Mouse (Mus musculus): ENCODE measurements around the gene Kncn. TPM values are rescaled to one million over a fixed set of nuclear protein-coding genes. Genes with fewer than 3 reads are reported as not detected.

Kncn gene
- polyA plus RNA-seq, 1 experiment from 2014 or later: 0.07 TPM

GRCm38 (mm10) chr4:115885846-115886245, 1.6 kb downstream of the Kncn start:
- Histone ChIP-seq H3K36me3 (no peaks in the 10 kb centered on the region), H3K27ac (replicated peaks) (no peak overlapping the region; the same call in 1 of the 2 replicates), H3K4me1 (peaks cover 48% of the 10 kb centered on the region), H3K27me3 (ENCODE audit: low read depth, poor library complexity, severe bottlenecking) (peaks cover 29% of the 10 kb centered on the region), H3K9me3 (replicated peaks) (no peaks in the 10 kb centered on the region), H3K4me3 (no peak overlapping the region)
- no peak for DNase-seq (ENCODE audit: low spot score)
- WGBS: 87% methylated on average over 3 of the region's 3 CpGs

GRCm38 (mm10) chr4:115886875-115887274, 2.7 kb downstream of the Kncn start:
- Histone ChIP-seq H3K9me3 (replicated peaks) (no peaks in the 10 kb centered on the region), H3K27ac (replicated peaks) (no peak overlapping the region), H3K27me3 (ENCODE audit: low read depth, poor library complexity, severe bottlenecking) (peaks cover 39% of the 10 kb centered on the region), H3K4me3 (no peak overlapping the region), H3K36me3 (no peaks in the 10 kb centered on the region), H3K4me1 (peaks cover 42% of the 10 kb centered on the region)
- 63% methylated on average over 1 of the region's 1 CpGs for WGBS
- no peak for DNase-seq (ENCODE audit: low spot score)

- Histone ChIP-seq H3K27me3 (ENCODE audit: low read depth, poor library complexity, severe bottlenecking) (peaks cover 70% of the 10 kb centered on the region), H3K4me3 (peak overlapping the region; percentile 55), H3K27ac (replicated peaks) (peak overlapping the region; percentile 68), H3K4me1 (peaks cover 16% of the 10 kb centered on the region), H3K9me3 (replicated peaks) (no peaks in the 10 kb centered on the region), H3K36me3 (no peaks in the 10 kb centered on the region)
- no peak for DNase-seq (ENCODE audit: low spot score)
- 8% methylated on average over 6 of the region's 6 CpGs for WGBS
These were observed 5.9 kb downstream of the Kncn start for GRCm38 (mm10) chr4:115890066-115890465.

- no peaks in the 10 kb centered on the region for H3K9me3 ChIP-seq (replicated peaks)
- no peaks in the 10 kb centered on the region for H3K36me3 ChIP-seq
- 1% methylated on average over 31 of the region's 31 CpGs for WGBS
- peaks cover 19% of the 10 kb centered on the region for H3K4me1 ChIP-seq
- DNase-seq (ENCODE audit: low spot score): peak; percentile 43
- peaks cover 75% of the 10 kb centered on the region for H3K27me3 ChIP-seq (ENCODE audit: low read depth, poor library complexity, severe bottlenecking)
- peak within 1 kb of the TSS; percentile 55 for H3K4me3 ChIP-seq
- H3K27ac ChIP-seq (replicated peaks): peak within 1 kb of the TSS; percentile 68
These were observed 6.4 kb downstream of the Kncn start, which contains the start of gene 6430628N08Rik for GRCm38 (mm10) chr4:115890553-115890952. Gene 6430628N08Rik, plus strand, starts transcription at chr4:115890665.

GRCm38 (mm10) chr4:115894281-115894680, 10.1 kb downstream of the Kncn start:
- no peak for DNase-seq (ENCODE audit: low spot score)
- Histone ChIP-seq H3K4me3 (no peak overlapping the region), H3K4me1 (peaks cover 47% of the 10 kb centered on the region), H3K9me3 (replicated peaks) (no peaks in the 10 kb centered on the region), H3K27me3 (ENCODE audit: low read depth, poor library complexity, severe bottlenecking) (peaks cover 100% of the 10 kb centered on the region), H3K36me3 (no peaks in the 10 kb centered on the region), H3K27ac (replicated peaks) (no peak overlapping the region)
- WGBS: 9% methylated on average over 3 of the region's 3 CpGs

GRCm38 (mm10) chr4:115897901-115898631, 13.9 kb downstream of the Kncn start:
- no peaks in the 10 kb centered on the region for H3K36me3 ChIP-seq

GRCm38 (mm10) chr4:115902816-115903215, 18.6 kb downstream of the Kncn start:
- WGBS: 21% methylated on average over 5 of the region's 5 CpGs
- Histone ChIP-seq H3K4me1 (peaks cover 60% of the 10 kb centered on the region), H3K27me3 (ENCODE audit: low read depth, poor library complexity, severe bottlenecking) (peaks cover 98% of the 10 kb centered on the region), H3K27ac (replicated peaks) (no peak overlapping the region), H3K4me3 (no peak overlapping the region), H3K9me3 (replicated peaks) (no peaks in the 10 kb centered on the region), H3K36me3 (no peaks in the 10 kb centered on the region)
- DNase-seq (ENCODE audit: low spot score): peak; percentile 79

More at GRCm38 (mm10) chr4:115897901-115898631, 13.9 kb downstream of the Kncn start:
- Histone ChIP-seq H3K9me3 (replicated peaks) (no peaks in the 10 kb centered on the region), H3K4me1 (peaks cover 31% of the 10 kb centered on the region), H3K4me3 (peak overlapping the region; percentile 59), H3K27me3 (ENCODE audit: low read depth, poor library complexity, severe bottlenecking) (peaks cover 98% of the 10 kb centered on the region), H3K27ac (replicated peaks) (peak overlapping the region; percentile 81)
- DNase-seq (ENCODE audit: low spot score): peak; percentile 79
- 1% methylated on average over 56 of the region's 56 CpGs for WGBS

GRCm38 (mm10) chr4:115904375-115904774, 20.2 kb downstream of the Kncn start:
- H3K27me3 ChIP-seq (ENCODE audit: low read depth, poor library complexity, severe bottlenecking): peaks cover 98% of the 10 kb centered on the region
- H3K27ac ChIP-seq (replicated peaks): peak overlapping the region; percentile 66
- WGBS: 2% methylated on average over 12 of the region's 12 CpGs

GRCm38 (mm10) chr4:115905701-115906100, 21.5 kb downstream of the Kncn start:
- Histone ChIP-seq H3K36me3 (no peaks in the 10 kb centered on the region), H3K27me3 (ENCODE audit: low read depth, poor library complexity, severe bottlenecking) (peaks cover 88% of the 10 kb centered on the region), H3K27ac (replicated peaks) (peak overlapping the region; percentile 66), H3K4me3 (0 out of 2 replicates have a peak overlapping the region, but pooled peaks have one; percentile 22), H3K4me1 (peaks cover 63% of the 10 kb centered on the region), H3K9me3 (replicated peaks) (no peaks in the 10 kb centered on the region)
- peak; percentile 83 for DNase-seq (ENCODE audit: low spot score)
- 2% methylated on average over 7 of the region's 7 CpGs for WGBS

More at GRCm38 (mm10) chr4:115904375-115904774, 20.2 kb downstream of the Kncn start:
- peaks cover 62% of the 10 kb centered on the region for H3K4me1 ChIP-seq
- peak; percentile 48 for DNase-seq (ENCODE audit: low spot score)
- H3K4me3 ChIP-seq: 0 out of 2 replicates have a peak overlapping the region, but pooled peaks have one; percentile 3
- H3K36me3 ChIP-seq: no peaks in the 10 kb centered on the region
- H3K9me3 ChIP-seq (replicated peaks): no peaks in the 10 kb centered on the region

GRCm38 (mm10) chr4:115906791-115907190, 22.6 kb downstream of the Kncn start:
- peaks cover 74% of the 10 kb centered on the region for H3K4me1 ChIP-seq
- H3K27ac ChIP-seq (replicated peaks): no peak overlapping the region
- 87% methylated on average over 3 of the region's 3 CpGs for WGBS
- no peak overlapping the region for H3K4me3 ChIP-seq
- H3K36me3 ChIP-seq: no peaks in the 10 kb centered on the region
- no peak for DNase-seq (ENCODE audit: low spot score)
- peaks cover 78% of the 10 kb centered on the region for H3K27me3 ChIP-seq (ENCODE audit: low read depth, poor library complexity, severe bottlenecking)
- H3K9me3 ChIP-seq (replicated peaks): no peaks in the 10 kb centered on the region

GRCm38 (mm10) chr4:115907994-115908393, 23.8 kb downstream of the Kncn start:
- Histone ChIP-seq H3K27me3 (ENCODE audit: low read depth, poor library complexity, severe bottlenecking) (peaks cover 73% of the 10 kb centered on the region), H3K4me3 (no peak overlapping the region), H3K4me1 (peaks cover 86% of the 10 kb centered on the region), H3K27ac (replicated peaks) (peak overlapping the region; percentile 72), H3K9me3 (replicated peaks) (no peaks in the 10 kb centered on the region), H3K36me3 (no peaks in the 10 kb centered on the region)
- WGBS: 86% methylated on average over 1 of the region's 1 CpGs
- no peak for DNase-seq (ENCODE audit: low spot score)

- Histone ChIP-seq H3K9me3 (replicated peaks) (no peaks in the 10 kb centered on the region), H3K27me3 (ENCODE audit: low read depth, poor library complexity, severe bottlenecking) (peaks cover 73% of the 10 kb centered on the region), H3K4me3 (no peak overlapping the region), H3K4me1 (peaks cover 87% of the 10 kb centered on the region), H3K36me3 (peaks cover 3% of the 10 kb centered on the region), H3K27ac (replicated peaks) (peak overlapping the region; percentile 72)
- 12% methylated on average over 7 of the region's 7 CpGs for WGBS
- DNase-seq (ENCODE audit: low spot score): peak; percentile 47
These were observed 24.4 kb downstream of the Kncn start for GRCm38 (mm10) chr4:115908641-115909040.

GRCm38 (mm10) chr4:115911586-115911985, 27.4 kb downstream of the Kncn start:
- Histone ChIP-seq H3K27ac (replicated peaks) (peak overlapping the region; percentile 80), H3K4me1 (peaks cover 60% of the 10 kb centered on the region), H3K9me3 (replicated peaks) (no peaks in the 10 kb centered on the region), H3K27me3 (ENCODE audit: low read depth, poor library complexity, severe bottlenecking) (peaks cover 59% of the 10 kb centered on the region), H3K36me3 (peaks cover 27% of the 10 kb centered on the region), H3K4me3 (no peak overlapping the region)
- WGBS: 1% methylated on average over 4 of the region's 4 CpGs
- DNase-seq (ENCODE audit: low spot score): peak; percentile 77
